Mouse (Mus musculus): ENCODE results near the gene Ddx39. TPM values are rescaled to one million over a fixed set of nuclear protein-coding genes. Genes with fewer than 3 reads are reported as not detected.

Ddx39 gene
- total and polyA plus RNA-seq, 3 experiments = 15.7 to 18.0 (median 17.7) TPM

DNA sequence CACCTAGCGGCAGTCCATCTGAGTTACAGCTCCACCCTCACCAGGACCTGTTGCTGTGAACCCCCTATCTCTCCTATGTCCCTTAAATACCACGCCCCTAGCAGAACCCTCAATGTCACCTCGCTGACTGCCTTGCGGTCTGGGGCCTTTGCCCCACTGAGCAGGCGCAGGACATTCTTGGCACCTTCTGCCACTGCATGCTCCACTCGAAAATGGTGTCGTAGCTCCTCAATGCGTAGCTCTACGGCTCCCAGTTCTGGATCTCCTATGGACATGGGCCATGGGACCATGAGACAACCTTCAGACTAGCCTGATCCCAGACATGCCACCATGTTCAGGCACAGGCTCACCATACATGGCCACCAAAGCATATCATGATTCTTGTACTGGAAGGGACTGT, 30.5 kb upstream of the Ddx39 start:
- TF ChIP-seq CTCF (IDR thresholded peaks at IDR 0.05) (no peak), EP300 (IDR thresholded peaks at IDR 0.05; ENCODE audit: insufficient read depth, low read depth, low read length) (no peak), POLR2A (IDR thresholded peaks at IDR 0.05; ENCODE audit: insufficient read depth, low read depth, low read length) (no peak)
- 88% methylated on average over 9 of the region's 9 CpGs for WGBS
- H3K79me2 ChIP-seq (replicated peaks; ENCODE audit: control insufficient read depth, insufficient read depth, low read length) = no peaks in the 10 kb centered on the region
- H3K36me3 ChIP-seq (ENCODE audit: control insufficient read depth, insufficient read depth, low read length) = no peaks in the 10 kb centered on the region
- no peak for DNase-seq
- no peak overlapping the region for H3K27ac ChIP-seq
- H3K4me3 ChIP-seq = no peak overlapping the region
- H3K4me1 ChIP-seq (ENCODE audit: control insufficient read depth, insufficient read depth, low read length) = no peaks in the 10 kb centered on the region
- intact Hi-C loops (cut with DNase I) = no loop called here
- no peaks in the 10 kb centered on the region for H3K27me3 ChIP-seq (ENCODE audit: control insufficient read depth, insufficient read depth, low read length)
- H3K9ac ChIP-seq (ENCODE audit: low read depth, low read length) = no peak overlapping the region

DNA sequence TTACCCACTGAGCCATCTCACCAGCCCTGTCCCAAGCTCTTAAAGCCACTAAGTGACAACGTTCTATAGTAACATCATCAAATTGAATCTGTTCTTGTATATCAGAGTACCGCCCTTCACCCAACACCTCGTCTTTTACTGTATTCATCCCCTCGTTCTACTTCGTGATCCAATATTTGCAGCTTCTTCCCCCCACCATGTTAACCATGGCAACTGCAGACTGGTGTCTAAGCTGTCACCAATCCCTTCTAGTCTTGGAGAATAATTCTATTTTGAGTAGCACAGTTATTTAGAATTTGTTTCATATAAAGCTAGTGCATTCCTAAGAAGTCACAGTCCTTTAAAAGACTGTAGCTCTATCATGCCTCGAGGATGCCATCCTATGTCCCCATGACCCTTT, 25.7 kb upstream of the Ddx39 start:
- Histone ChIP-seq H3K27ac (no peak overlapping the region), H3K27me3 (ENCODE audit: control insufficient read depth, insufficient read depth, low read length) (no peaks in the 10 kb centered on the region), H3K9ac (ENCODE audit: low read depth, low read length) (no peak overlapping the region), H3K36me3 (ENCODE audit: control insufficient read depth, insufficient read depth, low read length) (peaks cover 2% of the 10 kb centered on the region; the same call in 1 of the 2 replicates), H3K4me1 (ENCODE audit: control insufficient read depth, insufficient read depth, low read length) (peaks cover 7% of the 10 kb centered on the region), H3K79me2 (replicated peaks; ENCODE audit: control insufficient read depth, insufficient read depth, low read length) (no peaks in the 10 kb centered on the region), H3K4me3 (no peak overlapping the region)
- WGBS = 91% methylated on average over 6 of the region's 6 CpGs
- intact Hi-C loops (cut with DNase I) = no loop called here
- DNase-seq = no peak
- TF ChIP-seq POLR2A (IDR thresholded peaks at IDR 0.05; ENCODE audit: insufficient read depth, low read depth, low read length) = no peak
- no peak for TF ChIP-seq CTCF (IDR thresholded peaks at IDR 0.05)
- TF ChIP-seq EP300 (IDR thresholded peaks at IDR 0.05; ENCODE audit: insufficient read depth, low read depth, low read length) = no peak

GRCm38 (mm10) chr8:83693609-83694236, 21.3 kb upstream of the Ddx39 start:
- Histone ChIP-seq H3K79me2 (replicated peaks; ENCODE audit: control insufficient read depth, insufficient read depth, low read length) (peaks cover 2% of the 10 kb centered on the region; the same call in 1 of the 2 replicates), H3K4me3 (no peak overlapping the region), H3K4me1 (ENCODE audit: control insufficient read depth, insufficient read depth, low read length) (peaks cover 25% of the 10 kb centered on the region), H3K27me3 (ENCODE audit: control insufficient read depth, insufficient read depth, low read length) (no peaks in the 10 kb centered on the region), H3K9ac (ENCODE audit: low read depth, low read length) (no peak overlapping the region), H3K36me3 (ENCODE audit: control insufficient read depth, insufficient read depth, low read length) (peaks cover 2% of the 10 kb centered on the region; the same call in 1 of the 2 replicates), H3K27ac (peak overlapping the region; percentile 40; the same call in 1 of the 2 replicates)
- intact Hi-C loops (cut with DNase I) = no loop called here
- TF ChIP-seq EP300 (IDR thresholded peaks at IDR 0.05; ENCODE audit: insufficient read depth, low read depth, low read length) (no peak), POLR2A (IDR thresholded peaks at IDR 0.05; ENCODE audit: insufficient read depth, low read depth, low read length) (no peak), CTCF (IDR thresholded peaks at IDR 0.05) (no peak)
- DNase-seq = peak; percentile 57 to 69
- WGBS = 50% methylated on average over 10 of the region's 10 CpGs

DNA sequence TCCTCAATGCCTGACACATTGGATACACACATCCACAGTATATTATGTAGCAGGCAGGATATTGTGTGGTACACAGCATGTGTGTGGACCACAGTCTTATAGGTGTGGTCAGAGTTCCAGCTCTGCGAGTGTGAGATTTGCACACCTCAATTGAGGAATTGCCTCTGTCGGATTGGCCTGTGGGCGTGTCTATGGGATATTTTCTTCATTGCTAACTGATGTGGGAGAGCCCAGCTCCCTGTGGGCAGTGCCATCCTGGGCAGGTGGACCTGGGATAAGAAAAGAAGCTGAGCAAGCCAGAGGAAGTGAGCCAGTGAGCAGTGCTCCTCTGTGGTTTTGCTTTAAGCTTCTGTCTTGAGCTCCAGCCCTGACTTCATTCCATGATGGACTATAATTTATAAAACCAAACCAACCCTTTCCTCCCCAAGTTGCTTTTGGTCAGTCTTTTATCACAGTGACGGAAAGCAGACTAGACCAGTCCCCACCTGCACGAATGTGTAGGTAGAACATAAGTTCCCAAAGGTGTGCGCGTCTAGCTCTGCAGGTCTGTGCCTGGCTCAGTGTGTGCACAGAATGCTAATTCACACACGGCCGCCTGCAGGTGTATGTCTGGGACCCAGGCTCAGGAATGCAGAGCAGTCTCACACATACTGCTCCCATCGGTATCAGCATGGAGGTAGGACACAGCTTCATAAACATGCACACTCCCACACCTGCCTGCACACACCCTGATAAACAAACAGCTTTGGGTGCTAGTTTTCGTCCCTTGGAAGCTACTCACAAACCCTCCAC, 20.4 kb upstream of the Ddx39 start:
- peaks cover 25% of the 10 kb centered on the region for H3K4me1 ChIP-seq (ENCODE audit: control insufficient read depth, insufficient read depth, low read length)
- intact Hi-C loops (cut with DNase I) = loop anchor here (5.0 kb wide), 1 partner anchor 32 kb away; no protein-coding TSS in a partner anchor
- peaks cover 2% of the 10 kb centered on the region; the same call in 1 of the 2 replicates for H3K79me2 ChIP-seq (replicated peaks; ENCODE audit: control insufficient read depth, insufficient read depth, low read length)
- peaks cover 2% of the 10 kb centered on the region; the same call in 1 of the 2 replicates for H3K36me3 ChIP-seq (ENCODE audit: control insufficient read depth, insufficient read depth, low read length)
- no peak overlapping the region for H3K4me3 ChIP-seq
- TF ChIP-seq POLR2A (IDR thresholded peaks at IDR 0.05; ENCODE audit: insufficient read depth, low read depth, low read length) = no peak
- no peak for TF ChIP-seq EP300 (IDR thresholded peaks at IDR 0.05; ENCODE audit: insufficient read depth, low read depth, low read length)
- H3K9ac ChIP-seq (ENCODE audit: low read depth, low read length) = no peak overlapping the region
- DNase-seq = no peak
- 79% methylated on average over 11 of the region's 11 CpGs for WGBS
- peak overlapping the region; percentile 10; the same call in 1 of the 2 replicates for H3K27ac ChIP-seq
- no peaks in the 10 kb centered on the region for H3K27me3 ChIP-seq (ENCODE audit: control insufficient read depth, insufficient read depth, low read length)

DNA sequence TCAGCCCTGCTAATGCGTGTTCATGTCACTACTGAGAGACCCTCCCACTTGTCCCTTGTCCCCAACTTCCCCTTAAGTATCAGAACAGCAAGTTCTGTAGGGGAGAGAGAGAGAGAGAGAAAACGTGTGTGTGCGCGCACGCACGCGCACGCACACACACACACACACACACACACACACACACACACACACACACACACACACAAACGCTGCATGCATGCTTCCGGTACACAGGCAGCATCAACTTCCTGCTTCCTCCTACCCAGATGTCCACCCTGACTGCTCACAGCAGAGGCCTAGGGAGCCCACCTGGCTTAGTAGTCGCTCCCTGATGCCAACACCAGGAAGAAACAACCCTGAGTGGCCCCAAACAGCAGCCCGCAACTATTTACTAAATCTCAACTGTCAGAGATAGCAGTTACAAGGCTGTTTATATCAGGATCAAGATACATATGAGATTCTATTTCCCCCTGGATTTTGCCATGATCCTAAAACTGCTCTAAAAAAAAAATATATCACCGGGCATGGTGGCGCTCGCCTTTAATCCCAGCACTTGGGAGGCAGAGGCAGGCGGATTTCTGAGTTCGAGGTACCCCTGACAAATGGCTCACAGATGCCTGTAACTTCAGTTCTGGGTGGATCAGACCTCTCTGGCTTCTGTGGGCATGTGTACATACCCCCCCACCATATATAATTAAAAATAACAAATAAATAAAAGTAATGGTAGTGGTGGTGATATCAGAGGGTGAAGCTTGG, 19.4 kb upstream of the Ddx39 start:
- H3K27me3 ChIP-seq (ENCODE audit: control insufficient read depth, insufficient read depth, low read length) = no peaks in the 10 kb centered on the region
- H3K27ac ChIP-seq = peak overlapping the region; percentile 26
- peaks cover 2% of the 10 kb centered on the region; the same call in 1 of the 2 replicates for H3K79me2 ChIP-seq (replicated peaks; ENCODE audit: control insufficient read depth, insufficient read depth, low read length)
- peaks cover 2% of the 10 kb centered on the region; the same call in 1 of the 2 replicates for H3K36me3 ChIP-seq (ENCODE audit: control insufficient read depth, insufficient read depth, low read length)
- no peak overlapping the region for H3K9ac ChIP-seq (ENCODE audit: low read depth, low read length)
- DNase-seq = peak in 1 of 2 experiments; percentile 46
- no peak for TF ChIP-seq POLR2A (IDR thresholded peaks at IDR 0.05; ENCODE audit: insufficient read depth, low read depth, low read length)
- TF ChIP-seq EP300 (IDR thresholded peaks at IDR 0.05; ENCODE audit: insufficient read depth, low read depth, low read length) = peak; percentile 79
- intact Hi-C loops (cut with DNase I) = loop anchor here (5.0 kb wide), 1 partner anchor 33 kb away; no protein-coding TSS in a partner anchor
- peaks cover 25% of the 10 kb centered on the region for H3K4me1 ChIP-seq (ENCODE audit: control insufficient read depth, insufficient read depth, low read length)
- 63% methylated on average over 17 of the region's 17 CpGs for WGBS
- no peak overlapping the region for H3K4me3 ChIP-seq
